Mouse (Mus musculus) heart, postnatal 0 days (tissue): Measurements from ENCODE around the gene Taf4.

ENCODE experiments used
- CTCF ChIP-seq: IDR thresholded peaks from 2 replicates; pipeline ENCODE4 v1.5.1; 2016; ENCODE audit warnings: antibody characterized with exemption, control low read depth, low read depth
- EP300 ChIP-seq: IDR thresholded peaks from 2 replicates; pipeline ENCODE4 v1.6.1; 2016; ENCODE audit warnings: antibody characterized with exemption, low read depth

DNA sequence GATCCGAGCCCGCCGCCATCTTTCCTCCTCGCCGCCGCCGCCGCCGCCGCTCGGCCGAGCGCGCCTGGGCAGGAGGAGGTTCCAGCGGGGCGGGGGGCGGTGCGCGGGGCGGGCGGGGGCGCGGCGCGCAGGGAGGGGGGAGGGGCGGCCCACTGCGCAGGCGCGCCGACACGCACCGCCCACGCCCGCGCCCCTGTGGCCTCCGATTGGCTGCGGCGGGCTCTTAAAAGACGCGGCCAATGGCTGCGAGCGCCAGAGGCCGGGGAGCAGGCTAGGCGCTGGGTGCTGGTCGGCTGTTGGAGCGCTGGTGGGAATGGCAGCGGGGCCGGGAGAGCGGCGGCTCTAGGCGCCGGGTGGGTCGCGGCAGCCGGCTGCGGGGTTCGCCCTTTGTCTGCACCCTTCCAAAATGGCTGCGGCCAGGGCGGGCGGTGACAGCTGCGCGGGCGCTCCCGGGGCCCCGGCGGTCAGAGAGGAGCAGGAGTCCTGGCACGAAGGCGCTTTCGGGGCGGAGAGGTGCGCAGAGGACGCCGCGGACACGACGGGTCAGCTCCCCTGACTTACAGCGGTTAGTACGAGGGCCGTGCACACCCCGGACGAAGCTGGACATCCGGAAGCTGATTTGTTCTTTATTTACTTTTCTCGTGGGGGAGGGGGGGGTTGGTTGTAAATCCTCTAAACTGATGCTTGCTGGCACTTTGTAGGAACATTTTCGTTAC lies at the start of gene Taf4:
- peak; percentile 74; the same call in 1 of the 2 replicates for TF ChIP-seq EP300
- TF ChIP-seq CTCF, result no peak
